Mouse (Mus musculus) kidney, adult 2 months (tissue): ENCODE results near the gene Gm20431.

Source experiments
- CTCF ChIP-seq: fragments of 200-500 bp; conservative IDR thresholded peaks from 2 replicates; pipeline ENCODE4 v1.5.1; 2011; ENCODE audit warnings: low read depth, mild to moderate bottlenecking, control low read depth, low read length, moderate library complexity, mixed read lengths; ENCODE audit not compliant: insufficient read depth, insufficient read length
- POLR2A ChIP-seq: fragments of 200-500 bp; IDR thresholded peaks from one replicate; pipeline ENCODE4 v1.6.1; 2011; ENCODE audit warnings: low read depth, low read length, control low read depth

DNA sequence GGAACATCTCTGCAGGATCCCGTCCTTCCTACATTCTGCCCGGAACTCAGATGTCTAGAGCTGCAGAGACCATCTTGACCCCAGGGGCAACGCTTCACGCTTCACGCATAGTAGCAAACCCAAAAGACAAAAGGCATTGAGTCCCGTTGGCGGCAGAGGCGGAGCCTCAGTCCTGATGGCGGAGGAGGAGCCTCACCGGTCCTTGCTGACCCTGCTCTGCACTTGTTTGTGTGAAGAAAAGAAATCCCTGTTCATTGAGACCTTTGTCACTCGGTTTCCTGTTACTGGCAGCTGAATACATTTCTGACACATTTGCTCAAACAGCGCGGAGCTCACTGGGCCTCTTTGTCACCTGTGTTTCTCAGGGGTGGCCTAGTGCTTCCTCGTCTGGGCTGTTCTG is 34.2 kb upstream of the Gm20431 start:
- TF ChIP-seq POLR2A (no peak), CTCF (no peak)
